Mouse (Mus musculus) A20 (cell line): ENCODE measurements at regions not wholly inside any gene's neighbourhood (a gene's known extent, or its start where the extent isn't known, plus 50 kb on each side); places are given as distances from the start of the nearest gene placed in this dataset.
"Not testable (repeated sequence)": the region's sequence is repeated elsewhere in the genome, so short reads cannot be mapped to it uniquely, and the experiment has no call there.

Experiments
- DNase-seq: peaks from one replicate; pipeline ENCODE4 v3.0.0-alpha.2; 2011; ENCODE audit warnings: low read depth, low spot score

GRCm38 (mm10) chr10:19297669-19298068 is 58.7 kb upstream of the Olig3 start:
- DNase-seq, result peak; percentile 53

- no peak for DNase-seq
These were observed 60.8 kb upstream of the Olig3 start for GRCm38 (mm10) chr10:19295388-19296013.

GRCm38 (mm10) chr10:19291474-19291873 is 64.9 kb upstream of the Olig3 start:
- no peak for DNase-seq

GRCm38 (mm10) chr10:19291039-19291438 is 65.3 kb upstream of the Olig3 start:
- DNase-seq, result not testable (repeated sequence)

- DNase-seq, result no peak
These were observed 74.2 kb upstream of the Olig3 start for GRCm38 (mm10) chr10:19282166-19282565.

GRCm38 (mm10) chr10:19281021-19281420 is 75.3 kb upstream of the Olig3 start:
- DNase-seq, result no peak

- no peak for DNase-seq
These were observed 78.0 kb upstream of the Olig3 start for GRCm38 (mm10) chr10:19278189-19278842.

- no peak for DNase-seq
These were observed 79.1 kb upstream of the Olig3 start for GRCm38 (mm10) chr10:19277103-19277827.

- DNase-seq, result no peak
These were observed 81.3 kb upstream of the Olig3 start for GRCm38 (mm10) chr10:19274985-19275384.

- DNase-seq, result no peak
These were observed 86.9 kb upstream of the Olig3 start for GRCm38 (mm10) chr10:19269418-19269817.

GRCm38 (mm10) chr10:19268051-19268450 is 88.3 kb upstream of the Olig3 start:
- DNase-seq, result peak; percentile 7

- peak; percentile 73 for DNase-seq
These were observed 116.1 kb upstream of the Olig3 start for GRCm38 (mm10) chr10:19240102-19240759.

GRCm38 (mm10) chr10:19216240-19216639 is 140.1 kb upstream of the Olig3 start:
- no peak for DNase-seq

GRCm38 (mm10) chr10:19209751-19210150 is 146.6 kb upstream of the Olig3 start:
- peak; percentile 53 for DNase-seq

- no peak for DNase-seq
These were observed 148.1 kb upstream of the Olig3 start for GRCm38 (mm10) chr10:19208101-19208722.

- DNase-seq, result no peak
These were observed 148.8 kb upstream of the Olig3 start for GRCm38 (mm10) chr10:19207505-19207904.

- DNase-seq, result no peak
These were observed 156.0 kb upstream of the Olig3 start for GRCm38 (mm10) chr10:19200311-19200710.

GRCm38 (mm10) chr10:19195676-19196075 is 160.7 kb upstream of the Olig3 start:
- no peak for DNase-seq

GRCm38 (mm10) chr10:19194646-19195045 is 161.7 kb upstream of the Olig3 start:
- no peak for DNase-seq

- no peak for DNase-seq
These were observed 163.2 kb upstream of the Olig3 start for GRCm38 (mm10) chr10:19192971-19193758.

GRCm38 (mm10) chr10:19192221-19192620 is 164.1 kb upstream of the Olig3 start:
- no peak for DNase-seq
